Mouse (Mus musculus): ENCODE data around the gene Babam2.
"Not testable (repeated sequence)": the region's sequence is repeated elsewhere in the genome, so short reads cannot be mapped to it uniquely, and the experiment has no call there.

Babam2 gene

DNA sequence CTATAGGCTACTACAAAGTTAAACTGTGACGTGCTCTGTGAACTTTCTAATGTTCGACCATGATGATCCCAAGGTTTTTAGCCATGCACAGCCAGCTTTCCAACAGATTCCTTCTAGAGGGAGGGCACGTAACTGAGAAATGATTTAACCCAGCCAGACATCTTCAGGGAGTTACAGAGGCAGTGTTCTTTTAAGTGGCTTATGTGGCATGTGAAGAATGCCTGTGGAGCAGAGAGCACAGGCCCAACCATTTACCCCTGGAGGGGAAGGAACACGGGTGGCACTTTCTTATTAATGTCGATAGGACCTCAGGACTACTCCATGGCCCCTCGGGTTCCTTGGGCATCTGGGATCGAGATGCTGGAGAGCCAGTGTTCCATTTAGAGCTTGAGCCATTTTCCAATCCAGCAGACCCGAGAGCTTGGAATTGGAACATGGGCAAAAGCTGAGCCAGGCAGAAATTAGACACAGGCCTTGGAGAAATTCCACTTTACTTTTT lies 233.7 kb downstream of the Babam2 start:
- in situ Hi-C loops (cut with MboI, MseI), result no loop called here

DNA sequence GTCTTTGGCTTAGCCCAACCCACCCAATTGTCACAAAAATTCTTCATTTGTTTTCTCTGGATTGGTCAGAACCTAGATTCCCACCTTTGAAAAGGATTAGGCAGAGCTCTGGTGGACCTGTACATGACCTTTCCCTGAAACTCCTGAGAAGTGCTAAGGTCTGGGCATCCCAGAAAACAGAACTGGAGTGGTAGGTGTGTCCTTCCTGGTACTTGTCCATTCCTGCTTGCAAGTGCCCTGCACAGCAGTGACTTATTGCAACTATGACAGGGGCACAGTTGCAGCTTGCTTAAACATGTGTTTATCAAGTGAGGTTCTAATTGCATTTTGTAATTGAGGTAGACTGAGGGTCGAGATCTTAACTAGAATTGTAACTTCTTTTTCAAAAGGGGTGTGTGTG lies 234.2 kb downstream of the Babam2 start:
- in situ Hi-C loops (cut with MboI, MseI), result no loop called here

DNA sequence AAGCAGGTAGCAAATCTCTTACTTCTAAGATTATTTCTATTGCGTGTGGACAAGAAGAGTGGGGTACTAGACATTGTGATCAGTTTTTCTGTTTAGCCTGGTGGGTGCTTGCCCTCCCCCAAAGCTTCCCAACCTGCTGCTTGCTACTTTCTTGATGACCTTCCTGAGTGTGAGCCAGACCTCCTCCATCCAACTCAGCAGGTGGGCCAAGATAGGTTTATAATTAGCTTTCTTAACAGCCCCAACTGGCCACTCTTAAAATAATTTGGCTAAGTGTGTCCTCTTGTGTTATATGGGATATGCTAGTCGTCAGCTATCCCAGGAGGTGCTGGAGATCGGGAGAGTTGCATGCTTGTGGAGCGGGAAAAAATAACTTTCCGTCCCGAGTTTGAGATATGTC lies 235.8 kb downstream of the Babam2 start:
- in situ Hi-C loops (cut with MboI, MseI), result no loop called here

DNA sequence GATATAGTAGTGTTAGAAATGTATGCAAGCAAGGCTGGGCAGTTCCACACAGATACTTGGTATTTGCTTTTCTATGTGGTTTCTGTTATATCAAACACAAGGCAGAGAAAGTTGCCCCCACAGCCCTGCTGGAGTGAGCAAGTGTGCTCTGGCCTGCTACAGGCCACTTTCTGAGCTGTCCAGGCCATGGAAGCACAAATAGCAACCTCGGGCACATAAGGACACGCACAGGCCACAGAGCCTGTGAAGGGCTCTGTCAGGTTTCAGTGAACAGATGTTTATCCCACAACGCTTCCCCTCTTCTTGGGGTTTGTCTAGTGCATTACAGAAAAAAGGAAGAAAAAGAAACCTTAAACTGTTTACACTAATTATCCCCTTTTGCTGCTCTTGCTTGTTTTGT lies 236.9 kb downstream of the Babam2 start:
- in situ Hi-C loops (cut with MboI, MseI), result no loop called here

DNA sequence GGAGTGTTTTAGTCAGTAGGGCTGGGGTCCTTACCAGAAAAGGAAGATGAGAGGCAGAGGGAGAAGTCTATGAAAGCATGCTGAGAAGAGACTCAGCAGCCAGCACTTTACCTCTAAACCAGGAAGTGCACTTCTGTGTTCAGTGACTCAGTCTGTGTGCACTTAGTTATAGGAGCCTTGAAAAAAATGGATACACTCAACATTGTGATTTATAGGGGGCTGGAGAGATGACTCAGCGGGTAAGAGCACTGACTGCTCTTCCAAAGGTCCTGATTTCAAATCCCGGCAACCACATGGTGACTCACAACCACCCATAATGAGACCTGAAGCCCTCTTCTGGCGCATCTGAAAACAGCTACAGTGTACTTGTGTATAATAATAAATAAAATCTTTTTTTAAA lies 238.5 kb downstream of the Babam2 start:
- in situ Hi-C loops (cut with MboI, MseI), result no loop called here

DNA sequence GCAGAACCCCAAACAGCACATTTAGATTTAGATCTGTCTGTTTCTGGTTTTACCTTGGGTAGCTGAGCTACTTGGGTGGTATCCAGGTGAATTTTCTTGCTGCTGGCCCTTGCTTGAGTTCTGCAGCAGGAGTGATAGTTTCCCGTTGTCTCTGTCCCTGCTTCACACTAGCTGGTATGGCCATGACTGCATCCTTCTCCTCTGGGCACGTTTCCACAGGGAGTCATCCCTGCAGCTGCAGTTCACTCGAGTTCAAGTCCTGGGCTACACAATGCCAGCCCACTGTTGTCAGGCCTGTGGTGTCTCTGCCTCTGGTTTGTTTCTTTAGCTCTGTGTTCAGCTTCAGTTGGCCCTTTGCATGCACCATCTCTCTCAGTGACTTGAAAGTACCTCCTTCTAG lies 239.0 kb downstream of the Babam2 start:
- in situ Hi-C loops (cut with MboI, MseI), result no loop called here

DNA sequence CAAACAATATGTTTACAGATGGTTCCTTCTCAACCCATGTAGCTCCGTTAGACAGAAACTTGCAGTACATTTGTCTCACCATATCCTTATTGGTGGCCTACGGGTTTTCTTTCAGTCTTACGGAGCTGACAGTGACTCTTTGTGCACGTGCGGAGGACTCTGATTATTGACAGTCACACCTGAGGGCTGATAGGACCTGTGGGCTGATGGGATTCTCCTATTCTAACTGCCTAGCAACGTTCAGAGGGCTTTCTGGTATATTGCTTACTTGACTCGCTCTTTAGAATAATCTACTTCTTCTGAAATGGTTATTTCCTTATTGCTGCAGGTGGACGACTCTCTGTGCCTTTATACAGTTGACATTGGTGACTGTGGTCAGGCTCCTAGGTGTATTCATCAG lies 243.4 kb downstream of the Babam2 start:
- in situ Hi-C loops (cut with MboI, MseI), result no loop called here

DNA sequence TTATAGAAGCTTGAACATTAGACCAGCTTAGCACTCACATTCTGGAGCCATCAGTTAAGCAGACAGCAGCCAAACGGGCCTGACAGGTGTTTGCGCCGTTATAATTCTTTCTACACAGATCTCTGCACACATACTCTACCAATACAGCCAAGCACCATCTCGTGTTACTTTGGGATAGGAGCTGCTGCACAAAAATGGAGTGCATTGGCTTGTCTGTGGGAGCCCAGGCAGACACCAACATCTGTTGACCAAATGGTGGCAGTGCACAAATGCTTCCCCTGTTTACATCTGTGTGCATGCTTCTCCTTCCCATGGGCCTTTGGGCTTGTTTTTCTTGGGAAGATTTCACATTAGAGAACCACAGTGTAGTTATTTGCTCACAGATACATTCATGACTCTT lies 249.7 kb downstream of the Babam2 start:
- in situ Hi-C loops (cut with MboI, MseI), result no loop called here

DNA sequence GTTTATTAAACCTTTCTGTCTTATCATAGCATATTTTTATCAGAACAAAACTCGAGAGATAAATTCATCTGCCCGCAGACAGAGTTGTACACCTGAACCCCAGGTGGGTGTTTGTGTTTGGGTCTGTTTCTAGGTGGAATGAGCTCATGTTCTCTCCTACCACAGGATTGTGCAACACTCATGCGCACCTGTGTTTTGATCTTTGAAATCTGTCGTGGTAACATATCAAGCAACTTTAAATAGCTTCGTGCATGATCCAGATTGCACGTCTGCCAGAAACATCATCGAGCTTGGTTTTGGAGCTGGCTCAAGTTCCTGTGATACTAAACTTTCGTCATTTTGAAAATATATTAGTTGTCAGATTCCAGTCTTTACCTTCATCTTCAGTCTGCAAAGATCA lies 251.9 kb downstream of the Babam2 start:
- in situ Hi-C loops (cut with MboI, MseI), result no loop called here

DNA sequence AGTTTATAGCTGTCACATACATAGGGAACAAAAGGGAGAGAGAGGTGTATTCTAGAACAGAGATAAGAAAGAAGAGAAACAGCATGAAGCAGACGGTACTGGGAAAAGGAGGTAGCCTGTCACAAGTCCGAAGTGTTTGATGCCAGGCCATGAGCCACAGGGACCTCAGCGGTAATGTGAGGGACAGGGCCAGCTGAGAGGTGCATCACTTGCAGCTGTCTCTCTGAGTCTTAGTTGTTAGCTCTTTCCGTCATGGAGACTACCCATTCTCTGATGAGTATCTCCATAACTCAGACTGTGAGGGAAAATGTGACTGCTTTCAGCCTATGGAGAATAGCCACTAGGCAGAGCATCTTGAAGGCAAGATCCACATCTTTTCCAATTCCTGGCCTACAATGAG lies 253.0 kb downstream of the Babam2 start:
- in situ Hi-C loops (cut with MboI, MseI), result no loop called here

DNA sequence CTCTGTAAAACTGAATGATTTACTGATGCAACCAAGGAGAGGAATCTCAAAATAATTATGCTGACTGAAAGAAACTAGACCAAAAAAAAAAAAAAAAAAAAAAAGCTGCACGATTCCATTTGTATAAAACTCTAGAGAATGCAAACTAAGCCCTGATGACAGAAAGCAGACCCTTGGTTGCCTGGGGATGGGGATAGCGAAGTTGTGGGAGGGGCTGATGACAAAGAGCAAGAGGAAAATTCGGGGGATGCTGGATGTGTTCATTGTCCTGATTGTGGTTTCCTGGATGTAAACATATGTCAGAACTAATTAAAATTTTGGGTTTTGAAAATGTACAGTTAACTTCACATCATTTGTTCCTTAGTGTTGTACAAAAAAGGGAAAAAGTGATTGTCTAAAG lies 257.7 kb downstream of the Babam2 start:
- in situ Hi-C loops (cut with MboI, MseI), result no loop called here

DNA sequence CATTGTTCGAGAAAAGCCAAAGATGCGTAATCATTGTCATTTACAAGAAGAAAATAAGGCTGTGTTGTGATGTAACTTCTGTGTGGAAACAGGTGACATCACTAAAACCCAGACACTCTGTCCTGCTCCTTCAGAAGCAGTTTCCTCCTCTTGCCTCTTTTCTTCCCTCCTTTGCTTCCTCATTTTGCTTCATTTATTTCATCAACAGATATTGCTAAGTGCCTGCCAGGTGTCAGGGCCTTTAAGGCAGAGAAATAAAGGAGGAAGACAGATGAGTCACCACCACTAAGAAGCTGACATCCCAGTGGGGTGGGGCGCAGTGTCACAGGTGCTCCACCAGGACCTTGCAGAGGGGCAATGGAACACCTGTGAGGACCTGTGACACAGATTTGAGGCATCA lies 258.9 kb downstream of the Babam2 start:
- in situ Hi-C loops (cut with MboI, MseI), result no loop called here

DNA sequence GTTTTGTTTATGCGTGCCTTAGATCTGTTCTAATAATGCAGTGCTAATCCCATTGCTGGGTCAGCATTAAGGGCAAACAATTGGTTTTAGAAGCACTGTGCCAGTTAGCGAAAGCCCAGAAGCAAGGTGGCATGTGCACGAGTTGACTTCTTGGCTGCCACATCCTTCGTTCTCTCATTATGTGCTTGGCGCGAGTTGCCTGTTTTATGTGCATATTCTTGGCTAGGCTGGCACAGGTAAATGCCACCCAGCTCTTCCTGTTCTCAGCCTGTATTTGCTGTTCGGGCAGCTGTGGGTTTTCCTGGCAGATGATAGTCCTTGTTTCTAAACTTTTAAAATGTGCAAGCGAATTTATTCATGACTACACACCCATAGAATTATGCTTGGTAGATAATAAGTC lies 262.4 kb downstream of the Babam2 start:
- in situ Hi-C loops (cut with MboI, MseI), result no loop called here

DNA sequence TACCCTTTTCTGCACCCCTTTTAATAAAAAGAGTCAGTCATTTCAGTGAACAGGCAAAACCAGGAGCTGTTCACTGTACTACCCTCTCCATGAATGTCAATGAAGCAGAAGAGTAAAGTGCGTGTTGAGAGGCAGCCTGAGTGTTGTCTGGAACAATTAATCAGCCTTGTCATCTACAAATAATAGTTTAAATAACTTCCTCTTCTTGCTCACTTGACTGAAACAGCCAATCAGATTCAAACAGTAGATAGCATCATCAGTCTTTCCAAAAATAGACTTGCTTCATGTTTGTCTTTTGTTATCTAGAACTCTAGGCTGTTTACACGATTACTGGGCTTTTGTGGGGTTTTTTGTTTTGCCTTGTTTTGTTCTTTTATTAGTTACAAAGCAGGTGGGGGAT lies 263.9 kb downstream of the Babam2 start:
- in situ Hi-C loops (cut with MboI, MseI), result no loop called here

DNA sequence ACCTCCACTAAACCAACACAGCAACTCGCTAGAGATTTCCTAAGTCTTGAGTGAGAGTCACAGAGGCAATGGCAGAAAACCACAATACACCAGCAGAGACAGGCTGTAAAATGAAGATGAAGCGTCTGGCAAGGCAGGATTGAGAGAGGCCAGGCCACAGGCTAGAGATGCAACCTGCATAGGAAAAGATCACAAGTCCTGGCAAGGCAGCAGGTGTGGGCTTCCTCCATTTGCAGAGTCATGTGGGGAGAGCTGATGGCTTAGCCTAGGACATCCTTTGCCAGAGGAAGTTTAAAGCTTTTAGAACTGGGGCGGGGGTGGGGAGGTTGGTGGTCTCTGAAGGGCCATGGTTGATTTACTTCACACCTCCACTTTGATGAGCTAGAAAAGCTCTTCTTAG lies 264.9 kb downstream of the Babam2 start:
- in situ Hi-C loops (cut with MboI, MseI), result no loop called here

DNA sequence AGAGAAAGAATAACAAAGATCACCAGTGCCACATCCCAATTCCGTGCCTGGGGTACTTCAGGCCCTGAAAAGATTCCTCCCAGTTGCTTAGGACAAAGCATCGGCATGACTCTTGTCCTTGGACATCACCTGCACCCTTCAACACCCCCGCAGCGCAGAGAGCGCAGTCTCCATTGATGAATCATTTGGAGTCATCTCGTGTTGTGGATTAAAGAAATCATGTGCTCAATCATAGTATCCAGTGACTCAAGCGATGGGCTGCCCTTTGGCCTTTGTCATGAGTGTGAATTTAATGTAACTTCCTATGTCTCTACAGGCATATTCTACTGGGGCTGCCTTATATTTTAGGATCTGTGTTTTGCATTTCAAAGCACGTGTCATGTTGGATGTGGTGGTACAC lies 265.9 kb downstream of the Babam2 start:
- in situ Hi-C loops (cut with MboI, MseI), result no loop called here

DNA sequence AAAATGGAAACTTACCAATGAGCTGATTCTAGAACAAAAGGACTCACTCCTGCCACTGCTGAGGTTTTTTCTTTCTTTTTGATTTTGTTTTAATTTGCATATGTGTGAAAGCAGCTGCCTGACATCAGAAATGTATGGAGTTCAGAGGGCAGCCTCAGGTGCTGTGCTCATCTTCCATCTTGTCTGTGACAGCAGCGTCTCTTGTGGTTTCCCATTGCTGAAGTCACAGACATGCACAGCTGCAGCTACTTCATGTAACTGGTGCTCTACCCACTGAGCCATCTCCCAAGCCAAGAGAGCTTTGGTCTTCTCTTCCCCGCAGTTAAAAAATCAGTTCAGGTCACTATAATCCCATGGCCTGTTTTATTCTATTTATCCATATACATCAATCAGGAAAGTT lies 266.4 kb downstream of the Babam2 start:
- in situ Hi-C loops (cut with MboI, MseI), result no loop called here

DNA sequence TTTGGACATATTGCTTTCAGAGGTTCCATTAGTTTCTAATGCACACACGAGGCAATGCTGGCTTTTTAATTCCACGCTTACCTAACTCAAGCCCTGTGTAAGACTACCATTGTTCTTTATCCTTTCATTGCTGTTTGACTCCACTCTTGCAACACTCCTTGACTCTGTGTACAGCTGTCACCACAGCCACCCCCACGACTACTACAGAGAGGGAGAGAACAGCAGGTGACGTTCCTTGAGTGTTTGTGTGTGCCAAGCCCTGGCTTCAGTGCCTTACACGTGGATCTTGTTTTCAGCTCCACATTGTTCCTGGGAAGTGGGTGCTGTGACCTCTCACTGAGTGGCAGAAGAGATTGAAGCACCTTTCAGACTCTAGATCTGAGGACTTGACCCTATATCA lies 269.3 kb downstream of the Babam2 start:
- in situ Hi-C loops (cut with MboI, MseI), result no loop called here

DNA sequence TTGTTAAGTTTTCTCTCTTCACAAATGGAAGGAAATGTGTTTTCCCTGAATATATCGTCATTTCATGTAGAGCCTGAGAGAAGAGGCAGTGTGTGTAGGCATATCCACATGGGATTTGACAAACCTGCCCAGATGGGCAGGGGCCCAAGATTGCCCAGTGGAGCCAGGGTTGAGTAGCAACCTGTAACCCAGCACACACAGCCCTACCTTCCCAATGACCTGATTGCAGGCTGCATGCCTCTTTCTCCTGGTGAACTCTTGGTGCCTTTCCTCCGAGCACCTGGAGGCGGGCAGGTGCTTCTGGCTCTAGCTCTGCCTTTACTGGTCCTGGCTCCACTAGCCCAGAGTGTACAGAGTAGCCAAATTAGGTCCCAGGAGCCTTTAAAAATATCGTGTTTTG lies 270.0 kb downstream of the Babam2 start:
- in situ Hi-C loops (cut with MboI, MseI), result no loop called here

DNA sequence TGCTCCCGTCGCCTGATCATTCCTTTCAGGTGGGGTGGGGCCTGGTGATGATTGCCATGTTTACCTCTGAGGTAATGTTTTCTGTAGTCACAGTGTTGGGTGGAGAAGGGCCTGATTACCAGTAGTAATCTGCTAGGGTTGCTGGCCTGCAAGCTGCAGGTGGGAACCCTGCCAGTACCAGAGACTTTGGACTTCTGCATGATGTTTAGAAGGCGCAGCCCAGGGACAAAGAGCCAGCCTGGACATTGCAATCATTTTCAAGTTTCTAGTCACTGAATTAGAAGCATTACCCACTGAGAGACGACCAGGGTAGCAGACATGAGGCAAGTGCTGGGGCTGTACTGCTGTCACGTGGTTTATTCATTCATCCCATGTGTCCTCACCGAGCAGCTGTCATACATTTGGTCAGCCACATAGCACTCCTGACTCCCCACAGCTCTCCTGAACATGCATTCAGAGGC lies 270.6 kb downstream of the Babam2 start:
- in situ Hi-C loops (cut with MboI, MseI), result no loop called here

DNA sequence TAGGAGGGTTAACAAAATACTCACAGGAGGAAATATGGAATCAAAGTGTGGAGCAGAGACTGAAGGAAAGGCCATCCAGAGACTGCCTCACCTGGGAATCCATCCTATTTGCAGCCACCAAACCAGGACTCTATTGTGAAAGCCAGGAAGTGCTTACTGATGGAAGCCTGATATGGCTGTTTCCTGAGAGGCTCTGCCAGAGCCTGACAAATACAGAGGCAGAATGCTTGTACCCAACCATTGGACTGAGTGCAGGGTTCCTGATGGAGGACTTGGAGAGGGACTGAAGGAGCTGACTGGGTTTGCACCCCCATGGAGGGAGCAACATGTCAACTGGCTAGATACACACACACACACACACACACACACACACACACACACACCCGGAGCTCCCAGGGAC lies 274.9 kb downstream of the Babam2 start:
- in situ Hi-C loops (cut with MboI, MseI), result not testable (repeated sequence)

DNA sequence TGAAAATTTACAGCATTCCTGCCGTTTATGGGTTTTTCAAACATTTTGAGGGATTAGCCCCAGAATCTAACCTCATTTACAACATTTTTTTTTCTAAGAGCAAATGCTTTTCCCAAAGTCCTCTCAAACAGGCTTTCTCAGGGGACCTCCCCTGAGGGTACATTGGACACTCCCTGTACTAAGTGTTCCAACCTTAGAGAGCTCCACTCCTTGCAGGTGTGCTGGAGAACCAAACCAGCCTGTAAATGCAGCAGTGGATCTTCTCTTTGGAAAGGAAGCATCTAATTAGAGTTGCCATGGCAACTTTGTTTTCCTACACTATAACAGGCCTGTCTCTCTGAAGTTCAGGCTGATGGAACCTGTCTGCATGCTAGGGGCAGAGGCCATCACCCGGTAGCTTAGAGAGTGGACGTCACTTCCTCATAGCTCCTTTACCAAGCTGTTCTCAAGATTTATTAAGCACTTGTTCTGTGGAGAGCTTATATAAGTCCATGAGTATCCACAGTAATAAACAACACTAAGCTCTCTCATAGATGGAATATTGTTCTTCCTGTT lies 277.2 kb downstream of the Babam2 start:
- in situ Hi-C loops (cut with MboI, MseI), result no loop called here

DNA sequence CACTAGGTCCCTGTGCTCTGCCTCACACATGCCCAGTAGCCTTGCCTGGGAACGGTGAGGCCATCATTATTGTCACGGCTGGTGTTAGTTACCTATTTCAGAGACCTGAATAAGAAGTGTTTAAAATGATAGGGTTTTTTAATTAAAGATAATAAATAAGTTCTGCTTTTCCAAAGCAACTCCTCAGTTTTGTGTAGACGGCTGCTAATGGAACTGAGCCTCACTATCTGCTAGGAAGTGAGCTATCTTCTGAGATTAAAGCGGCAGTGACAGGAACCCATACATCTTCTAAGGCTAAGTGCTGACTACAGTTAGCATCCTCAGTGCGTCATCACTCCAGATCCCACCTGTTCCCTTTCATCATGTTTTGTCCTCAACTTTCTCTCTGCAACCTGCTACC lies 284.6 kb downstream of the Babam2 start:
- in situ Hi-C loops (cut with MboI, MseI), result no loop called here

DNA sequence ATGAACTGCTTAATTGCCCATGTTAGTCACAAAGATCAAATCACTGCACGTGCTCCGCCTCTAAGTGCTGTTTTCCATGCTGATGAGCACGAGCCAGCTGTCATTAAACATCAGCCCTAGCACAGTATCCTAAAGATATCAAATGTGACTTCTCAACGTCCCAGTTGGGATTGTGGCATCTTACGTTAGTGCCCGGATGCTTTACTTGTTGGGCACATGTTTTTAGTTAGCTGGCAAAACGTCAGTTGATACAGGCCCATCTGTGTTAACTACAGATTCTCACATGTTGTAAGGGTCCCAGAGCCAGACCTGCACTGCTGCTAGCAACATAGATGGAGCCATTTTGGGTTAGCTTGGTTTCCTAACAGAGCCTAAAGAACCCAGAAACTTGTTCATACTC lies 285.7 kb downstream of the Babam2 start:
- in situ Hi-C loops (cut with MboI, MseI), result no loop called here
